Mouse (Mus musculus) ovary, postnatal 36 days (tissue): ENCODE data around the gene Slc24a2.

Experiments used
- DNase-seq: peaks from one replicate; pipeline ENCODE4 v3.0.0; 2022; ENCODE audit warnings: low spot score, mixed read lengths

Gene Slc24a2

DNA sequence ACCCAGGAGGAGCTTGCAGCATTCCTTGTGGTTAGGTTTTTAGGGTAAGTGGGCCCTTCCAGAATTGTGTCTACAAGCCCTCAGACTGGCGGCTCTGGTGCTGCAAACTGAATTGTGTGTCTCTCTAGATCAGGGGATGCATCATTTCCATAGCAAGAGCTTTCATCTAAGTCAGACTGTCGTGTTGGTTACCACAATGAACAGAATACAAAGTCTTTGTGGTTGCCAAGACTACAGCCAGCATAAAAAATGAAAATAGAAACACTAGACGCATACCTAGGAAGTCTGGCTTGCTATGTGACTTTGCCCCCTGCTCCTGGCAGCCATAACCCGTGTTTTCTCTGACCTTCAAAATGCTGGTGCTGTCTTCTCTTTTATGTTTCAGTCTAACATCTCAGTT lies 114.6 kb downstream of the Slc24a2 start:
- no peak for DNase-seq

- no peak for DNase-seq
Measured at GRCm38 (mm10) chr4:87109331-87110059, 120.8 kb downstream of the Slc24a2 start.

GRCm38 (mm10) chr4:87100936-87101335 lies 129.3 kb downstream of the Slc24a2 start:
- no peak for DNase-seq

- no peak for DNase-seq
Measured at GRCm38 (mm10) chr4:87096186-87096585, 134.1 kb downstream of the Slc24a2 start.

GRCm38 (mm10) chr4:87093612-87094011 lies 136.7 kb downstream of the Slc24a2 start:
- DNase-seq: no peak

GRCm38 (mm10) chr4:87090841-87091240 lies 139.4 kb downstream of the Slc24a2 start:
- DNase-seq: no peak

DNA sequence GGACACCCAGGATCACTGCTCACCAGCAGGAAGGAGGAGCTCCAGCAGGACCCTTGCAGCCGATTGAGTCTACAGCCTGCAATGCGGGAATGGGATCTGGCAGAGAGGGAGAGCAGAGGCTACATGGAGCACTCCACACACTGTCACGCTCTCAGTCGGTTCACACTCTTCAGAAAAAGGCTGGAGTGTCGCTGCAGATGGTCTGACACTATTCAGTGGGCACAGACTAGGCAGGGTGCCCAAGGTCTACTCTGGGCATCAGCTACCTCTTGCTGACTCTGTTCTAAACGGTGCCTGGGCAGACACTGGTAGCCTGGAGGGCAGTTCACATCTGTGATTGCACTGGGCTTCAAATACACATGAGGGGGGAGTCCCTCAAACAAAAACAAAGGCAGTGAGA lies 141.6 kb downstream of the Slc24a2 start:
- no peak for DNase-seq

DNA sequence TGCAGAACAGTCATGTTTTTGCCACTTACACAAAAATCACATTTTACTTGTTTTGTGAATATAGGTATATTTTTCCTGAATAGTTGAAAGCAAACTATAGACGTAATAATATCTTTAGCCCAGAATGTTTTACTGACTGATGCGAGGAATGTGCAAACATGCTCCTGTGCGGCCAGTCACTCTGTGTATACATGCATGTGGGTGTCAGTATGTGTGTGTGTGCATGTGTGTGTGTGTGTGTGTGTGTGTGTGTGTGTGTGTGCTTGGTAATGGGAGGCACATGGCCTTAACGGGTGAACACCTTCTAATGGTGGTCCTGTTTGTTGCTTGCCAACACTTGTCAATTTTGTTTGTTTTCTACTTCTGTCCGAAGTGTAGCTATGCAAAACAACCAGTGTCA lies 142.7 kb downstream of the Slc24a2 start:
- DNase-seq: no peak

GRCm38 (mm10) chr4:87086933-87087577 lies 143.2 kb downstream of the Slc24a2 start:
- DNase-seq: no peak

GRCm38 (mm10) chr4:87081321-87081720 lies 149.0 kb downstream of the Slc24a2 start:
- no peak for DNase-seq

GRCm38 (mm10) chr4:87079305-87079704 lies 151.0 kb downstream of the Slc24a2 start:
- DNase-seq: no peak

GRCm38 (mm10) chr4:87078726-87079125 lies 151.6 kb downstream of the Slc24a2 start:
- DNase-seq: no peak

DNA sequence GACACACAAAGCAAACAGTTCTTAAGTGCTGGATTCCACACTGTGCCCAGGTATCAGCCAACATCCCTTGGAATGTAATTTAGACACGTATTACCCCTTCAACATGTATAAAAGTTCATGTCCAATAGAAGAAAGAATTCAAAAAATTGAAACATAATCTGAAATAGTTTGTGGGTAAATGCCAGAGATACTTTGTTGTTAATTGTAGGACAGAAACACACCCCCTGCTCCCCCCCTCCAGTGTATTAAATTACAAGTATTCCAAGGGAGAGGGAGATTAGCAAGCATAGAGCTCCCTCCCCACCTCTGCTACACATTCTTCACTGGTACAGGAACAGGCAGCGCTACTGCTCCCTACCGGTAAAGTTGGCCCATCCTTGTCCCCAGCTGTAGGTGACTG lies 154.5 kb downstream of the Slc24a2 start:
- no peak for DNase-seq

- no peak for DNase-seq
Measured at GRCm38 (mm10) chr4:87068121-87068520, 162.2 kb downstream of the Slc24a2 start.

DNA sequence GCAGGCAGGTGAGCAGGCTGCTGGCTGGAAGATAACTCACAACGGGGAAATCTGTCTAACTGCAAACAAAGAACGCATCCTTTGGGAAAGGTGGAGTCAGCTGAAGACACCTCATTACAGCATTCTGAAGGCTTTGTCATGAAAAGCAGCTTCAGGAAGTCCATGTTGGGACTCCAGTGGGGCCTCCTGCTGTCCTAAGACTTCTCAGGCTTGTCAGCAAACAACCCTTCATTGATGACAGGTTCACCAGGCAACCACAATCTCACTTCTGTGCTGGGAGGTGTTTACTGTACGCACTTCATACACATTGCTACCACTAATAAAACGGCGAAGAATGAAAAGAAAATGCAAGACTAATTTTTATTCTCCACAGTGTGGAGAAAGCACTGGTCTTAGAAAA lies 165.1 kb downstream of the Slc24a2 start:
- DNase-seq: no peak

DNA sequence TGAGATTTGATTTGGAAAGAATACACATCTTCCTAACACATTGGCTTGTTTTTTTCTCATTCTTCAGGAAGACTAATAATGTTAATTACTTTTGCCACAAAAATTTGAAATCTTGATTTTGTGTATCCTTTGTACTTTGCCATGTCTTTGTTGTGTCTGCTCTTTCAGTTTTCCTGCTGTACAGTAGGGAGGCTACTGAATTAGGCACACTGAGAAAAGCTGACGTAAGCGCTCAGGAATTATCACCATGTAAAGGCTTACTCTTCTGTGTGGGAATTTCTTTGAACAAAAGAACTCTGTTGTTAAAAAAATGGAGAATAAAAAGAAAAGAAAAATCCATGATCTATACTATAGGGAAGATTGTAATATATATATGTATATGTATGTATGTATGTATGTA lies 165.7 kb downstream of the Slc24a2 start:
- DNase-seq: no peak

DNA sequence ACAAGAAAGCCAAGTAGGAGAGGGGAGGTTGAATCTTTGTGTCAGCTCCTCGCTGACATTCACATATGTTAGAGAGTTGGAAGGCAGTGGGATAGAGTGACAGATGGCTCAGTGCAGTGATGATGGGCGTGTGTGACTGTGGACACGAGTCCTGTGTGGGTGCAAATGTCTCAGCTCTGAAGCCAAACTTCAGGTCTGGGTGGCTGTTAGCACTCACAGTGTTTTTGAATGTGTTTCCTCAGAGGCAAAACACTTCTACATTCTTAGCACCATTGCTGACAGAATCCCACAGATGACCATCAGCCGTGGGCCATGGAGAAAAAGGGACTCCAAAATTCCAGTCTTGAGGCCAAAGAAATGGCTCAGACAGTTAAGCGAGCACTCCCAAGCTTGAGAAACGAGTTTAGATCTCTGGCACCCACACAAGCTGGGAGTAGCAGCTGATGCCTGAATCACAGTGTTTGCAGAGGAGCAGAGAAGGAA lies 167.5 kb downstream of the Slc24a2 start:
- no peak for DNase-seq

DNA sequence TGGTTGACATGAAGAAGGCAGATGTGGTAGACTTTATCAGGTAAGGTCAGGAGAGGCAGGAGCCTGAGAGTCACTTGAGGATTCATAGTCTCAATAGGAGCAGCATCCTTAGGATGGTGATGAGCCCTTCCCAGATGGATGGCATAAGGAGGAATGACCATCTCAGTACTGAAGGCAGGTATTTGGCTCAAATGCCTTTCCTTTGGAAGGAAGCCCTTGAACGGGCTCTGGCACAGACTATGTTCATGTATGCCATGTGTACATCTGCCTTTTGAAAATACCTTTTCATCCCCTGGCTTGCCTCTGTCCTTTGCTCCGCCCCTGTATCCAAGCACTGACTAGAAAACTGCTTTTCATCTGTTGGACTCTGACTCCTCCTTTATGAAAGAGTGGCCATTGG lies 168.6 kb downstream of the Slc24a2 start:
- no peak for DNase-seq

GRCm38 (mm10) chr4:87057572-87057971 lies 172.7 kb downstream of the Slc24a2 start:
- DNase-seq: no peak

DNA sequence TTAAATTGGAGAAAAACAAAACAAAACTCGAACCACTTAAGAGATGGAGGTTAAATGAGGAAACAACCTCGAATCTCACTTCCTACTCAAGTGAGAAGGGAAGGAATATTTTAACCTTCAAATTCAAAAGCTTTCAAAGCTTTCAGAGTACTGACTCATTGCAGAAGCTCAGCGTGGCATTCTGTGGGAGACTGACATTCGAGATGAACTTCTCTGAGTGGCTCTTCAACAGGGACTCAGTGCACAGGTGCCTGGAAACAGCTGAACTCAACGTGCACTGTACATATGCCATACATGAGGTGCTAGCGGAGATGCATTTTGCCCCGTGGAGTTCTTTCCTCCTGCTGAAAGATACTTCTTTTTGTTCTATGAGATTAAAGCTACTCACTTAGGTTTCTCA lies 174.5 kb downstream of the Slc24a2 start:
- DNase-seq: no peak

- no peak for DNase-seq
Measured at GRCm38 (mm10) chr4:87052881-87053280, 177.4 kb downstream of the Slc24a2 start.

- DNase-seq: no peak
Measured at GRCm38 (mm10) chr4:87049061-87049460, 181.2 kb downstream of the Slc24a2 start.

DNA sequence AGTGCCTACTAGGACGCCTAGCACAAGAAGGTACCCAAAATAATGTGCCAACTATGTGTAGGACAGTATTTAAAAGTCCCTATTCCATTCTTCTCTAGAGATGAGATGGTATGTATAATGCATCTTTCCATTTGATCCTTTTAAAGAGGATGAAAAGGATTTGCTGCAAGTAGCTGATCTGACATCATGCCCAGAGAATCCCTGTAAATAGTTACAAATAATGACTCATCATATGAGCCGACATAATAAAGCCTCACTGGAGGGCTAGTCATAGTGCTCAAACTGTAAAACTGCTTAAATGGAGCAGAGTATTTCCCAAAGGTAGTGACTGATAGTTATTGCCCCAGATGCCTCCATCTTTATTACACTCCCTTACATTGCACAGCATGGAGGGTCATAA lies 183.1 kb downstream of the Slc24a2 start:
- no peak for DNase-seq

GRCm38 (mm10) chr4:87043296-87043695 lies 187.0 kb downstream of the Slc24a2 start:
- DNase-seq: no peak
